Mouse (Mus musculus): Measurements from ENCODE around the gene Mat2a. TPM values are rescaled to one million over a fixed set of nuclear protein-coding genes. Genes with fewer than 3 reads are reported as not detected.
A peak's percentile ranks its signal among the peaks of the same experiment; 100 is the strongest.

Mat2a gene
- polyA plus RNA-seq, 1 experiment from 2014 or later: 463 TPM

GRCm38 (mm10) chr6:72389941-72390771 is 49.2 kb downstream of the Mat2a start, which contains the start of gene Vamp8:
Gene Vamp8, minus strand, starts transcription at chr6:72390703.
- H3K4me3 ChIP-seq (ENCODE audit: low read depth, low read length): peak within 1 kb of the TSS; percentile 27
- H3K4me1 ChIP-seq (ENCODE audit: control insufficient read depth, insufficient read depth, low read length): peaks cover 7% of the 10 kb centered on the region
- DNase-seq (ENCODE audit: low spot score, missing footprints): peak; percentile 97
- H3K27ac ChIP-seq (ENCODE audit: low read depth, low read length): no peak within 1 kb of the TSS
- H3K27me3 ChIP-seq (ENCODE audit: control insufficient read depth, insufficient read depth, low read length): no peaks in the 10 kb centered on the region
- no peaks in the 10 kb centered on the region for H3K36me3 ChIP-seq (ENCODE audit: control insufficient read depth, insufficient read depth, low read length)
- WGBS: 2% methylated on average over 33 of the region's 33 CpGs
- ATAC-seq (ENCODE audit: low FRiP score): peak; percentile 58
- no peaks in the 10 kb centered on the region for H3K9me3 ChIP-seq (ENCODE audit: control insufficient read depth, low read length)
- peak within 1 kb of the TSS; percentile 70 for H3K9ac ChIP-seq (ENCODE audit: low read length)
- peak within 1 kb of the TSS; percentile 51 for H3K4me2 ChIP-seq

GRCm38 (mm10) chr6:72389471-72389940 is 49.9 kb downstream of the Mat2a start:
- Histone ChIP-seq H3K9ac (ENCODE audit: low read length) (peak overlapping the region; percentile 70), H3K4me2 (peak overlapping the region; percentile 51), H3K4me3 (ENCODE audit: low read depth, low read length) (peak overlapping the region; percentile 27), H3K4me1 (ENCODE audit: control insufficient read depth, insufficient read depth, low read length) (peaks cover 7% of the 10 kb centered on the region), H3K27me3 (ENCODE audit: control insufficient read depth, insufficient read depth, low read length) (no peaks in the 10 kb centered on the region), H3K27ac (ENCODE audit: low read depth, low read length) (no peak overlapping the region), H3K9me3 (ENCODE audit: control insufficient read depth, low read length) (no peaks in the 10 kb centered on the region), H3K36me3 (ENCODE audit: control insufficient read depth, insufficient read depth, low read length) (no peaks in the 10 kb centered on the region)
- WGBS: 33% methylated on average over 13 of the region's 13 CpGs
- DNase-seq (ENCODE audit: low spot score, missing footprints): no peak
- peak; percentile 35; the same call in 1 of the 2 replicates for ATAC-seq (ENCODE audit: low FRiP score)

GRCm38 (mm10) chr6:72388791-72389329 is 50.5 kb downstream of the Mat2a start:
- Histone ChIP-seq H3K27me3 (ENCODE audit: control insufficient read depth, insufficient read depth, low read length) (no peaks in the 10 kb centered on the region), H3K4me1 (ENCODE audit: control insufficient read depth, insufficient read depth, low read length) (peaks cover 7% of the 10 kb centered on the region), H3K9me3 (ENCODE audit: control insufficient read depth, low read length) (no peaks in the 10 kb centered on the region), H3K4me3 (ENCODE audit: low read depth, low read length) (no peak overlapping the region), H3K4me2 (no peak overlapping the region), H3K9ac (ENCODE audit: low read length) (no peak overlapping the region), H3K36me3 (ENCODE audit: control insufficient read depth, insufficient read depth, low read length) (no peaks in the 10 kb centered on the region), H3K27ac (ENCODE audit: low read depth, low read length) (no peak overlapping the region)
- ATAC-seq (ENCODE audit: low FRiP score): no peak
- 92% methylated on average over 6 of the region's 6 CpGs for WGBS
- DNase-seq (ENCODE audit: low spot score, missing footprints): peak; percentile 59

GRCm38 (mm10) chr6:72388266-72388665 is 51.1 kb downstream of the Mat2a start:
- H3K9me3 ChIP-seq (ENCODE audit: control insufficient read depth, low read length): no peaks in the 10 kb centered on the region
- ATAC-seq (ENCODE audit: low FRiP score): no peak
- peak; percentile 77 for DNase-seq (ENCODE audit: low spot score, missing footprints)
- H3K27me3 ChIP-seq (ENCODE audit: control insufficient read depth, insufficient read depth, low read length): no peaks in the 10 kb centered on the region
- WGBS: 72% methylated on average over 10 of the region's 10 CpGs
- peaks cover 7% of the 10 kb centered on the region for H3K4me1 ChIP-seq (ENCODE audit: control insufficient read depth, insufficient read depth, low read length)
- H3K9ac ChIP-seq (ENCODE audit: low read length): no peak overlapping the region
- H3K4me2 ChIP-seq: no peak overlapping the region
- H3K27ac ChIP-seq (ENCODE audit: low read depth, low read length): no peak overlapping the region
- no peak overlapping the region for H3K4me3 ChIP-seq (ENCODE audit: low read depth, low read length)
- no peaks in the 10 kb centered on the region for H3K36me3 ChIP-seq (ENCODE audit: control insufficient read depth, insufficient read depth, low read length)

- Histone ChIP-seq H3K9me3 (ENCODE audit: control insufficient read depth, low read length) (no peaks in the 10 kb centered on the region), H3K36me3 (ENCODE audit: control insufficient read depth, insufficient read depth, low read length) (no peaks in the 10 kb centered on the region), H3K27me3 (ENCODE audit: control insufficient read depth, insufficient read depth, low read length) (no peaks in the 10 kb centered on the region), H3K4me1 (ENCODE audit: control insufficient read depth, insufficient read depth, low read length) (peaks cover 7% of the 10 kb centered on the region), H3K4me2 (no peak overlapping the region), H3K27ac (ENCODE audit: low read depth, low read length) (no peak overlapping the region), H3K4me3 (ENCODE audit: low read depth, low read length) (no peak overlapping the region), H3K9ac (ENCODE audit: low read length) (no peak overlapping the region)
- 71% methylated on average over 3 of the region's 3 CpGs for WGBS
- DNase-seq (ENCODE audit: low spot score, missing footprints): no peak
- ATAC-seq (ENCODE audit: low FRiP score): no peak
These were observed 51.5 kb downstream of the Mat2a start for GRCm38 (mm10) chr6:72387816-72388215.

- Histone ChIP-seq H3K9ac (ENCODE audit: low read length) (no peak overlapping the region), H3K36me3 (ENCODE audit: control insufficient read depth, insufficient read depth, low read length) (no peaks in the 10 kb centered on the region), H3K4me3 (ENCODE audit: low read depth, low read length) (no peak overlapping the region), H3K4me2 (no peak overlapping the region), H3K27me3 (ENCODE audit: control insufficient read depth, insufficient read depth, low read length) (no peaks in the 10 kb centered on the region; the same call in 1 of the 2 replicates), H3K27ac (ENCODE audit: low read depth, low read length) (no peak overlapping the region), H3K4me1 (ENCODE audit: control insufficient read depth, insufficient read depth, low read length) (peaks cover 7% of the 10 kb centered on the region), H3K9me3 (ENCODE audit: control insufficient read depth, low read length) (no peaks in the 10 kb centered on the region)
- DNase-seq (ENCODE audit: low spot score, missing footprints): no peak
- WGBS: 81% methylated on average over 2 of the region's 2 CpGs
- ATAC-seq (ENCODE audit: low FRiP score): no peak
These were observed 52.8 kb downstream of the Mat2a start for GRCm38 (mm10) chr6:72386561-72386960.

DNA sequence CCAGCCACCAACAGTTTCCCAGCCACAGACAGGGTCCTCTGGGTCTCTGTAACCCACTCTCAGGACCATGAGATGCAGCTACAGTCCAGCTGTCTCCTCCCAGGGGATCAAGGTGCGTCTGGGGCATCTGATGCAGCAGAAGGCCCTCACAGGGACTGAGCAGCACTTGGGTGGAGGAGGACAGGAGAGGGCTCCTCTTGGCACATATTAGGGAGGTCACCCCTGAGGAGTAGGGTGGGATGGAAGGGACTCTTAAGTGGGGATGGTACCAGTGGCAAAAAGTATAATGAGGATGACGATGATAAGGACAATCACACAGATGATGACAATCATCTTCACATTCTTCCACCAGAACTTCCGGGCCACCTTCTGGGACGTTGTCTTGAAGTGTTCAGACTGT is 54.1 kb downstream of the Mat2a start:
- Histone ChIP-seq H3K4me3 (ENCODE audit: low read depth, low read length) (no peak overlapping the region), H3K4me1 (ENCODE audit: control insufficient read depth, insufficient read depth, low read length) (peaks cover 8% of the 10 kb centered on the region), H3K9me3 (ENCODE audit: control insufficient read depth, low read length) (no peaks in the 10 kb centered on the region), H3K27me3 (ENCODE audit: control insufficient read depth, insufficient read depth, low read length) (peaks cover 4% of the 10 kb centered on the region), H3K36me3 (ENCODE audit: control insufficient read depth, insufficient read depth, low read length) (no peaks in the 10 kb centered on the region), H3K4me2 (no peak overlapping the region), H3K27ac (ENCODE audit: low read depth, low read length) (no peak overlapping the region), H3K9ac (ENCODE audit: low read length) (no peak overlapping the region)
- no peak for DNase-seq (ENCODE audit: low spot score, missing footprints)
- 86% methylated on average over 4 of the region's 4 CpGs for WGBS
- no peak for ATAC-seq (ENCODE audit: low FRiP score)

GRCm38 (mm10) chr6:72383952-72384351 is 55.4 kb downstream of the Mat2a start:
- no peak overlapping the region for H3K4me3 ChIP-seq (ENCODE audit: low read depth, low read length)
- 88% methylated on average over 7 of the region's 7 CpGs for WGBS
- H3K27ac ChIP-seq (ENCODE audit: low read depth, low read length): no peak overlapping the region
- DNase-seq (ENCODE audit: low spot score, missing footprints) (no peak), ATAC-seq (ENCODE audit: low FRiP score) (no peak)
- peaks cover 16% of the 10 kb centered on the region for H3K27me3 ChIP-seq (ENCODE audit: control insufficient read depth, insufficient read depth, low read length)
- H3K36me3 ChIP-seq (ENCODE audit: control insufficient read depth, insufficient read depth, low read length): no peaks in the 10 kb centered on the region
- no peaks in the 10 kb centered on the region for H3K9me3 ChIP-seq (ENCODE audit: control insufficient read depth, low read length)
- peaks cover 6% of the 10 kb centered on the region; the same call in 1 of the 2 replicates for H3K4me1 ChIP-seq (ENCODE audit: control insufficient read depth, insufficient read depth, low read length)
- no peak overlapping the region for H3K4me2 ChIP-seq
- no peak overlapping the region for H3K9ac ChIP-seq (ENCODE audit: low read length)

DNA sequence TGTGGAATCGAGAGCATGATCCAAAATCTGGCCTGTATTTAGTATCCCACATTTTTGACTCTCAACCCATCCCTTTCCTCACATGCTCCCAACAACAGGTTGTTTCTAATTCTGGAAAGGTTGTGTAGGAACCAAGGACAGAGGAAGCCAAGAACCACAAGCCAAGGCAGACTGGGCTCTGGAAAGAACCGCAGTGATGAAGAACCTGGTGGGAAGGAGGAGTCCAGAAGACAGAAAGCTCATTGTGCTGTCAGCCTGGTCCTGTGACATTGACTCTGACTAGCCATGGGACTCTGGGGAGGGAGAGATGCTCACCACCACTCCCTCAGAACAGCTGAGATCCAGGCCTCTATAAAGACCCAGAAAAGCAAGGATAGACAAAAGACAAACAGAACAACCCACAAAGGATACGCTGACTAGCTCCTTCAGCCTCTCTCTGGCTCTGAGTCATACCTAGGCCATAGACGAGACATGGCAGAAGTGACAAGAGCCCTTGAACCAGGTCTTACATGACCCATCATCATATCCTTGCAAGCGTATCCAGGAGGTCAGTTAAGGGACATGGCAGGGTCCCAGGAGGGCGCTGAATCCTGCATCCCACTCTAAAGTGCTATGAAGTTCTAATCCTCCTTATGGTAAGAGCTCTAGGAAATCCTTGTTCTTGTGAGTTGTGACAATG is 56.1 kb downstream of the Mat2a start:
- Histone ChIP-seq H3K4me3 (ENCODE audit: low read depth, low read length) (no peak overlapping the region), H3K9ac (ENCODE audit: low read length) (no peak overlapping the region)
- WGBS: 87% methylated on average over 6 of the region's 6 CpGs

More for the DNA sequence above, 56.1 kb downstream of the Mat2a start:
- ATAC-seq (ENCODE audit: low FRiP score): no peak
- Histone ChIP-seq H3K27ac (ENCODE audit: low read depth, low read length) (no peak overlapping the region), H3K4me1 (ENCODE audit: control insufficient read depth, insufficient read depth, low read length) (peaks cover 6% of the 10 kb centered on the region; the same call in 1 of the 2 replicates), H3K4me2 (no peak overlapping the region), H3K27me3 (ENCODE audit: control insufficient read depth, insufficient read depth, low read length) (peaks cover 16% of the 10 kb centered on the region), H3K9me3 (ENCODE audit: control insufficient read depth, low read length) (no peaks in the 10 kb centered on the region), H3K36me3 (ENCODE audit: control insufficient read depth, insufficient read depth, low read length) (no peaks in the 10 kb centered on the region)
- DNase-seq (ENCODE audit: low spot score, missing footprints): no peak

All from midbrain, embryonic 11.5 days (tissue).